Mouse (Mus musculus): Measurements from ENCODE around the gene Nuak1.

- no peak for TF ChIP-seq POLR2A (IDR thresholded peaks at IDR 0.05; ENCODE audit: low read depth, low read length)
- TF ChIP-seq CTCF (conservative IDR thresholded peaks at IDR 0.05 in 1 of 2, IDR thresholded peaks at IDR 0.05 in 1 of 2; ENCODE audit: low read depth in 2 of 2, low read length in 2 of 2), result no peak
- no peak for TF ChIP-seq MYC (IDR thresholded peaks at IDR 0.05; ENCODE audit: low read depth, low read length)
- TF ChIP-seq MEF2A (IDR thresholded peaks at IDR 0.05; ENCODE audit: borderline replicate concordance, low read depth, low read length), result no peak
- no peak for TF ChIP-seq RAD21 (IDR thresholded peaks at IDR 0.05; ENCODE audit: low read depth, low read length)
Measured at GRCm38 (mm10) chr10:84393881-84394280, 46.5 kb downstream of the Nuak1 start.

Data from CH12.LX (cell line).